Mouse (Mus musculus) testis, adult 10 weeks (tissue): Measurements from ENCODE around the gene Plod1. TPM values are rescaled to one million over a fixed set of nuclear protein-coding genes. Genes with fewer than 3 reads are reported as not detected.

Experiments
- polyA plus RNA-seq: library from polyadenylated mRNA; stranded (reverse); fragments of 350-450 nt; fragmentation: Illumina TruSeq; extraction: RNeasy Lipid Tissue Mini Kit (QIAGEN cat#74804); gene quantifications from one replicate; pipeline ENCODE4 v1.2.3, GENCODE M21; 2014; ENCODE audit warnings: low read depth, low replicate concordance

The Plod1 gene
- polyA plus RNA-seq = 0.45 TPM

DNA sequence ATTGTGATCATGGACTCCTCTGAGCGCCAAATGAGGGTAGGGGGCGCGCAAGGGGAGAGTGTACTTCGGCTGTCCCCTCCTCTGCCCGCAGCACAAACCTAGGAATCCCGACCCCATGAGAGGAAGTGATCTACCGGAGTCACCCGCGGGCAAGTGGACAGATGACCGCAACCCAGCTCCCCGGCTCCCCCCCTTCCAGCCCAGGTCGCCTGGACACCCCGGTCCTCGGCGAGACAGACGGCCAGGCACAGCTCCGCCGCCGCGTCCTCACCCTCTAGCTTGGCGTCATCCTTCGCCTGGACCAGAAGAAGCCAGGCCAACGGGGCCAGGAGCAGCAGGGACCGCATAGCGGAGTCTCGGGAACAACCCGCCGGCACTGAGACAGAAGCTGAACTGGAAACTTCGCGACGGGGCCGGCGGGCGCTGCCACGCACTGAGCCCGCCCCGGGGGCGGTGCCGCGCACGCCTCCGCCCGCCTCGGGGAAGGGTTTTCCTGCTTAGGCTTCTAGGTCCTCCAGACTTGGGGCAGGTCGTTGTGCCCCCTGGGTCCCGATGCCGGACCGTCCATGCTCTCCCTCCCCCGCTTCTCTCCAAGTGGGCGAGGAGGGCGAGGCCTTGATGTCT, at the start of gene Plod1:
Gene Plod1 (minus strand): TSS at position 437 of the 624 bp plus-strand sequence.

GRCm38 (mm10) chr4:147985205-147986132, 48.9 kb upstream of the Plod1 start, which contains the start of gene Nppb:
Gene Nppb, plus strand, starts transcription at chr4:147985788.

GRCm38 (mm10) chr4:147940576-147941044, 4.0 kb upstream of the Plod1 start, which contains the start of gene 2510039O18Rik:
Gene 2510039O18Rik, plus strand, starts transcription at chr4:147940895.

GRCm38 (mm10) chr4:147904313-147905089, 32.1 kb downstream of the Plod1 start, which contains the start of gene Mfn2:
Gene Mfn2, minus strand, starts transcription at chr4:147904704.

GRCm38 (mm10) chr4:147868450-147869031, 68.0 kb downstream of the Plod1 start, which contains the start of the genes Miip and Fv1:
Gene Miip, minus strand, starts transcription at chr4:147868816.
Gene Fv1, plus strand, starts transcription at chr4:147868979.

Other genes with a start within 250 kb of the Plod1 start
- 5.6 TPM for gene Zfp534, start 234.2 kb downstream of the Plod1 start, polyA plus RNA-seq
- gene Zfp984, start 127.0 kb downstream of the Plod1 start, polyA plus RNA-seq = 11.3 TPM
- gene Zfp933, start 88.4 kb downstream of the Plod1 start, polyA plus RNA-seq = 28.0 TPM
- gene Miip, start 68.0 kb downstream of the Plod1 start, polyA plus RNA-seq = 5.1 TPM
- gene Fv1, start 67.8 kb downstream of the Plod1 start, polyA plus RNA-seq = 6.3 TPM
- gene Mfn2, start 32.1 kb downstream of the Plod1 start, polyA plus RNA-seq = 35.9 TPM
- 5.2 TPM for gene 2510039O18Rik, start 4.1 kb upstream of the Plod1 start, polyA plus RNA-seq
- not detected for gene Nppb, start 49.0 kb upstream of the Plod1 start, polyA plus RNA-seq
- not detected for gene Nppa, start 64.0 kb upstream of the Plod1 start, polyA plus RNA-seq
- gene Clcn6, start 102.1 kb upstream of the Plod1 start, polyA plus RNA-seq = 4.0 TPM
- gene Mthfr, start 102.3 kb upstream of the Plod1 start, polyA plus RNA-seq = 2.7 TPM
- 8.2 TPM for gene Agtrap, start 151.3 kb upstream of the Plod1 start, polyA plus RNA-seq
- 36.6 TPM for gene Mad2l2, start 193.6 kb upstream of the Plod1 start, polyA plus RNA-seq
- gene Draxin, start 193.9 kb upstream of the Plod1 start, polyA plus RNA-seq = 0.20 TPM
- gene Fbxo6, start 215.4 kb upstream of the Plod1 start, polyA plus RNA-seq = 1.8 TPM
- gene Fbxo44, start 223.7 kb upstream of the Plod1 start, polyA plus RNA-seq = 12.3 TPM
- not detected for gene Fbxo2, start 223.9 kb upstream of the Plod1 start, polyA plus RNA-seq